Mouse (Mus musculus): ENCODE data around the gene B4galt7. TPM values are rescaled to one million over a fixed set of nuclear protein-coding genes. Genes with fewer than 3 reads are reported as not detected.
A peak's percentile ranks its signal among the peaks of the same experiment; 100 is the strongest.

The B4galt7 gene
- total and polyA plus RNA-seq, 3 experiments = 8.8 to 11.4 (median 9.8) TPM

DNA sequence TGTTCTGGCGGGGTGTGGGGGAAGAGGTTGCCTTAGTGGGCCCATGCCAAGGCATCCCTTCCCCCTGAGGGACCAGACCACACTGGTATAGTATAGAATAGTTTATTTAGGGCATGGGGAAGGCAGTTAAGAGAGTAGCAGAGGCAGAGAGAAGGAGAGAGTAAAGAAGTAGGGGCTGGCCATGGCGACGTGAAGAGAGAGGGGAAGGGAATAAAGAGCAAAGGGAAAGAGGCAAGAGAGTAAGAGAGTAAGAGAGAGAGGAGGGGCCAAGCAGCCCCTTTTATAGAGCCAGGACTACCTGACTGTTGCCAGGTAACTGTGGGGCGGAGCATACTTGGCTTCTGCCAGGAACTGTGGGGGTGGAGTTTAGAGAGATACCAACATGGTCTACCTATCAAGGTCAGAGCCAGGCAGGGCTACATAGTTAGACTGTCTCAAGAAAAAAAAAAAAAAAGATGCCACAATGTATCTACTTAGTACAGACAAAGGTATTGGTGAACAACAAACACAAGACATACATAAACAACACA lies 7.7 kb upstream of the B4galt7 start:
- H3K4me3 ChIP-seq = no peak overlapping the region
- intact Hi-C loops (cut with DNase I) = loop anchor here (1.0 to 2.0 kb wide), 2 partner anchors 21 to 229 kb away; partner anchors contain the start of genes Fam193b and Lman2
- no peaks in the 10 kb centered on the region for H3K27me3 ChIP-seq (ENCODE audit: control insufficient read depth, insufficient read depth, low read length)
- no peak for DNase-seq
- no peak for TF ChIP-seq CTCF (IDR thresholded peaks at IDR 0.05)
- no peak for TF ChIP-seq EP300 (IDR thresholded peaks at IDR 0.05; ENCODE audit: insufficient read depth, low read depth, low read length)
- WGBS = 73% methylated on average over 4 of the region's 4 CpGs
- H3K36me3 ChIP-seq (ENCODE audit: control insufficient read depth, insufficient read depth, low read length) = peaks cover 2% of the 10 kb centered on the region
- H3K27ac ChIP-seq = no peak overlapping the region
- peaks cover 2% of the 10 kb centered on the region; the same call in 1 of the 2 replicates for H3K4me1 ChIP-seq (ENCODE audit: control insufficient read depth, insufficient read depth, low read length)
- H3K79me2 ChIP-seq (replicated peaks; ENCODE audit: control insufficient read depth, insufficient read depth, low read length) = no peaks in the 10 kb centered on the region
- no peak overlapping the region for H3K9ac ChIP-seq (ENCODE audit: low read depth, low read length)

DNA sequence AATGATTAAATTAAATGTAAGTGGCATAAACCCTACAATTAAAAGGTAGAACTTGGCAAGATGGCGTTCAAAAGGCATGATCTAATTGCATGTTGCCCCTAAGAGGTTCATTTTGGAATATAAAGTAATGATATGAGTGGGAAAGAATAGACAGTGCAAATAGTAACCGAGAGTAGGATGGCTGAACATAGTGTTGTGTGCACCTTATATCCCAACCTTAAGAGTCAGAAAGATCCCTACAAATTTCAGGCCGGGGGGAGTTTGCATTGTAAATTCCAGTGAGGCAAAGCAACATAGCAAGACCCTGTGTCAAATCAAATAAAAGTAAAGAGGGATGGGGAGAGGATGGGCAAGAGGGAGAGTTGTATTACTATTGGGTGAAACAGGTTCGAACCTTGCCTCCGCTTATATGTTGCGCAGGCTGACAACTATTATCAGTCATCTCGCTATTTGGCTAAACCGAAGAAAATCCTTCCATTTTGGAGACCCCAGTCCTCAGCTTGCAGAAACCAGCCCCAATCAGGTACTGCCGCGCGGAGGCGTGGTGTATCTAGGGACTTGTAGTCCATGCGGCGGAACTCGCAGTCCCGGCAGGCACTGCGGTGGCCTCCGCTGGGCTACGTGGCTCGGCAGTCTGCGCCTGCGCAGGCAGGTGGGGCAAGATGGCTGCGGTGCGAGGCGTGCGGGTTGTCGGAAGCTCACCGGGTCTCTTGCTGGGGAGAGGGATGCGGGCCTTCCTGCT lies 7.0 kb upstream of the B4galt7 start:
- Histone ChIP-seq H3K27me3 (ENCODE audit: control insufficient read depth, insufficient read depth, low read length) (no peaks in the 10 kb centered on the region), H3K27ac (peak overlapping the region; percentile 81), H3K4me1 (ENCODE audit: control insufficient read depth, insufficient read depth, low read length) (peaks cover 2% of the 10 kb centered on the region; the same call in 1 of the 2 replicates), H3K79me2 (replicated peaks; ENCODE audit: control insufficient read depth, insufficient read depth, low read length) (no peaks in the 10 kb centered on the region), H3K36me3 (ENCODE audit: control insufficient read depth, insufficient read depth, low read length) (peaks cover 2% of the 10 kb centered on the region), H3K9ac (ENCODE audit: low read depth, low read length) (peak overlapping the region; percentile 74), H3K4me3 (peak overlapping the region; percentile 77)
- peak; percentile 96 to 97 for DNase-seq
- TF ChIP-seq EP300 (IDR thresholded peaks at IDR 0.05; ENCODE audit: insufficient read depth, low read depth, low read length) = peak; percentile 56; the same call in 1 of the 2 replicates
- TF ChIP-seq CTCF (IDR thresholded peaks at IDR 0.05) = peak; percentile 29
- peak; percentile 96 for TF ChIP-seq POLR2A (IDR thresholded peaks at IDR 0.05; ENCODE audit: insufficient read depth, low read depth, low read length)
- WGBS = 4% methylated on average over 29 of the region's 29 CpGs
- intact Hi-C loops (cut with DNase I) = loop anchor here (1.0 to 2.0 kb wide), 2 partner anchors 21 to 230 kb away; partner anchors contain the start of genes Fam193b and Lman2

DNA sequence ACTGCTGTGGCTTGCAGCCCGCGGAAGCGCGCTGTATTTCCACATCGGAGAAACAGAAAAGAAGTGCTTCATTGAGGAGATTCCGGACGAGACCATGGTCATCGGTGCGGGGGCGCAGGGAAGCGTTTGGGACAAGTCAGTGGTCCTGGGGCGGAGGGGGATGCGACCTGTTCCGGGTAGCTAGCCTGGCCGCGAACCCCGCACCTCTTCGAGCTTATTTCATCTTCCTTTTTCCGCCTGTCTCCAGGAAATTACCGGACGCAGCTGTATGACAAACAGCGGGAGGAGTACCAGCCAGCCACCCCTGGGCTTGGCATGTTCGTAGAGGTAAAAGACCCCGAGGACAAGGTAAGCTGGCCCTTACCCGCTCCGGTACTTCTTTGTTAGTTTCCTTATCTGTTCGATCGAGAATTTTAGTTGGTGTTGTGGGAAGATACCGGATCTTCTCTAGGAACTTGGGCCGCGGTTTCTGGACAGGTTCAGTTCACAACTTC lies 6.4 kb upstream of the B4galt7 start:
- H3K9ac ChIP-seq (ENCODE audit: low read depth, low read length) = peak overlapping the region; percentile 74
- peak overlapping the region; percentile 77 for H3K4me3 ChIP-seq
- H3K4me1 ChIP-seq (ENCODE audit: control insufficient read depth, insufficient read depth, low read length) = peaks cover 2% of the 10 kb centered on the region; the same call in 1 of the 2 replicates
- peak overlapping the region; percentile 81 for H3K27ac ChIP-seq
- peaks cover 2% of the 10 kb centered on the region for H3K36me3 ChIP-seq (ENCODE audit: control insufficient read depth, insufficient read depth, low read length)
- intact Hi-C loops (cut with DNase I) = loop anchor here (2.0 kb wide), 1 partner anchor 230 kb away; the partner anchor contains the start of gene Lman2
- H3K79me2 ChIP-seq (replicated peaks; ENCODE audit: control insufficient read depth, insufficient read depth, low read length) = no peaks in the 10 kb centered on the region
- H3K27me3 ChIP-seq (ENCODE audit: control insufficient read depth, insufficient read depth, low read length) = no peaks in the 10 kb centered on the region
- no peak for DNase-seq
- TF ChIP-seq CTCF (IDR thresholded peaks at IDR 0.05) (no peak), POLR2A (IDR thresholded peaks at IDR 0.05; ENCODE audit: insufficient read depth, low read depth, low read length) (no peak), EP300 (IDR thresholded peaks at IDR 0.05; ENCODE audit: insufficient read depth, low read depth, low read length) (no peak)
- WGBS = under 1% methylated on average over 31 of the region's 31 CpGs

DNA sequence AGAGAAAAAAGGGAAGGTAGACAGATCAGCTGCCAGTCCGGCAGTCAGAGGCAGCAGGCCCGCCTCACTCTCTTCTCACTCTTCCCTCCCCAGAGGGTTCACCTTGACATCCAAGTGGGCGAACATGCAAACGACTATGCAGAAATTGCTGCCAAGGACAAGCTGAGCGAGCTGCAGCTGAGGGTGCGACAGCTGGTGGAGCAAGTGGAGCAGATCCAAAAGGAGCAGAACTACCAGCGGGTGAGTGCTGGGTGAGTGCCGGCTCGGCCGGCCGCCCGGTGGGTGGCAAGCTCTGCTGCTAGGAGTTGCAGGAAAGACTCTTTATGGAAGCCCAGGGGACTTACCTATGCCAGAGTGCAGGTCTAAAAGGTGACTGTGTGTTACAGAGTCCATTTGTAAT lies 4.3 kb upstream of the B4galt7 start:
- peaks cover 4% of the 10 kb centered on the region for H3K4me1 ChIP-seq (ENCODE audit: control insufficient read depth, insufficient read depth, low read length)
- no peak overlapping the region for H3K9ac ChIP-seq (ENCODE audit: low read depth, low read length)
- intact Hi-C loops (cut with DNase I) = no loop called here
- H3K79me2 ChIP-seq (replicated peaks; ENCODE audit: control insufficient read depth, insufficient read depth, low read length) = no peaks in the 10 kb centered on the region
- TF ChIP-seq POLR2A (IDR thresholded peaks at IDR 0.05; ENCODE audit: insufficient read depth, low read depth, low read length) (no peak), CTCF (IDR thresholded peaks at IDR 0.05) (no peak), EP300 (IDR thresholded peaks at IDR 0.05; ENCODE audit: insufficient read depth, low read depth, low read length) (no peak)
- H3K4me3 ChIP-seq = no peak overlapping the region
- DNase-seq = peak in 1 of 2 experiments; percentile 18
- peaks cover 2% of the 10 kb centered on the region for H3K36me3 ChIP-seq (ENCODE audit: control insufficient read depth, insufficient read depth, low read length)
- H3K27me3 ChIP-seq (ENCODE audit: control insufficient read depth, insufficient read depth, low read length) = no peaks in the 10 kb centered on the region
- WGBS = 68% methylated on average over 12 of the region's 12 CpGs
- no peak overlapping the region for H3K27ac ChIP-seq

DNA sequence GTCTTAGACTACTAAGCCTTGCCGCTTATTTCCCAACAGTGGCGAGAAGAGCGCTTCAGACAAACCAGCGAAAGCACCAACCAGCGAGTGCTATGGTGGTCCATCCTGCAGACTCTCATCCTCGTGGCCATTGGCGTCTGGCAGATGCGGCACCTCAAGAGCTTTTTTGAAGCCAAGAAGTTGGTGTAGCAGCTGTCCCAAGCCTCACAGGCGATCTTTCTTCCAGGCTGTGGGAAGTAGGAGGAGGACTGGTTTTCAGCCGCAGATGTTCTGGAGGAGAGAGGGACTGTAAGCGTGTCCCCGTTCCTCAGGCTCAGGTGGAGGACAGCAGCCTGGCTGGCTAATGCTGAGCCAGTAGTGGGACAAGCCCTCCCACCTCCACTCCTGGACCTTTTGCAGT lies 2.9 kb upstream of the B4galt7 start:
- intact Hi-C loops (cut with DNase I) = no loop called here
- H3K27me3 ChIP-seq (ENCODE audit: control insufficient read depth, insufficient read depth, low read length) = no peaks in the 10 kb centered on the region
- WGBS = 95% methylated on average over 12 of the region's 12 CpGs
- no peak overlapping the region for H3K9ac ChIP-seq (ENCODE audit: low read depth, low read length)
- no peak overlapping the region for H3K27ac ChIP-seq
- no peaks in the 10 kb centered on the region for H3K79me2 ChIP-seq (replicated peaks; ENCODE audit: control insufficient read depth, insufficient read depth, low read length)
- H3K4me3 ChIP-seq = no peak overlapping the region
- TF ChIP-seq POLR2A (IDR thresholded peaks at IDR 0.05; ENCODE audit: insufficient read depth, low read depth, low read length) (no peak), EP300 (IDR thresholded peaks at IDR 0.05; ENCODE audit: insufficient read depth, low read depth, low read length) (no peak), CTCF (IDR thresholded peaks at IDR 0.05) (no peak)
- H3K36me3 ChIP-seq (ENCODE audit: control insufficient read depth, insufficient read depth, low read length) = peaks cover 2% of the 10 kb centered on the region
- peaks cover 4% of the 10 kb centered on the region for H3K4me1 ChIP-seq (ENCODE audit: control insufficient read depth, insufficient read depth, low read length)
- no peak for DNase-seq
